Mouse (Mus musculus): ENCODE data around the gene Efemp1.

The Efemp1 gene

GRCm38 (mm10) chr11:28853102-28853800 lies at the start of gene Efemp1:
Gene Efemp1, plus strand, starts transcription at chr11:28853204.
- peak; percentile 24 for DNase-seq (ENCODE audit: low spot score)

GRCm38 (mm10) chr11:28808685-28809084 lies 44.3 kb upstream of the Efemp1 start:
- peak; percentile 23 for DNase-seq (ENCODE audit: low spot score)

- DNase-seq (ENCODE audit: low spot score) = peak; percentile 5
Observed at GRCm38 (mm10) chr11:28811874-28812273, 41.1 kb upstream of the Efemp1 start.

- no peak for DNase-seq (ENCODE audit: low spot score)
Observed at GRCm38 (mm10) chr11:28812564-28812963, 40.4 kb upstream of the Efemp1 start.

- no peak for DNase-seq (ENCODE audit: low spot score)
Observed at GRCm38 (mm10) chr11:28817405-28817804, 35.6 kb upstream of the Efemp1 start.

- no peak for DNase-seq (ENCODE audit: low spot score)
Observed at GRCm38 (mm10) chr11:28826950-28827349, 26.1 kb upstream of the Efemp1 start.

- no peak for DNase-seq (ENCODE audit: low spot score)
Observed at GRCm38 (mm10) chr11:28833809-28834208, 19.2 kb upstream of the Efemp1 start.

GRCm38 (mm10) chr11:28835141-28835540 lies 17.9 kb upstream of the Efemp1 start:
- no peak for DNase-seq (ENCODE audit: low spot score)

- no peak for DNase-seq (ENCODE audit: low spot score)
Observed at GRCm38 (mm10) chr11:28849841-28850240, 3.2 kb upstream of the Efemp1 start.

- DNase-seq (ENCODE audit: low spot score) = no peak
Observed at GRCm38 (mm10) chr11:28851645-28852044, 1.4 kb upstream of the Efemp1 start.

GRCm38 (mm10) chr11:28852361-28852919 lies 564 bp upstream of the Efemp1 start:
- DNase-seq (ENCODE audit: low spot score) = no peak

- DNase-seq (ENCODE audit: low spot score) = no peak
Observed at GRCm38 (mm10) chr11:28859125-28859524, 6.1 kb downstream of the Efemp1 start.

- DNase-seq (ENCODE audit: low spot score) = no peak
Observed at GRCm38 (mm10) chr11:28869129-28869528, 16.1 kb downstream of the Efemp1 start.

GRCm38 (mm10) chr11:28881381-28881976 lies 28.5 kb downstream of the Efemp1 start:
- no peak for DNase-seq (ENCODE audit: low spot score)

- no peak for DNase-seq (ENCODE audit: low spot score)
Observed at GRCm38 (mm10) chr11:28883106-28883505, 30.1 kb downstream of the Efemp1 start.

- DNase-seq (ENCODE audit: low spot score) = no peak
Observed at GRCm38 (mm10) chr11:28889538-28889937, 36.5 kb downstream of the Efemp1 start.

GRCm38 (mm10) chr11:28891515-28891914 lies 38.5 kb downstream of the Efemp1 start:
- no peak for DNase-seq (ENCODE audit: low spot score)

- no peak for DNase-seq (ENCODE audit: low spot score)
Observed at GRCm38 (mm10) chr11:28899420-28899819, 46.4 kb downstream of the Efemp1 start.

- DNase-seq (ENCODE audit: low spot score) = no peak
Observed at GRCm38 (mm10) chr11:28904596-28904995, 51.6 kb downstream of the Efemp1 start.

GRCm38 (mm10) chr11:28906288-28906687 lies 53.3 kb downstream of the Efemp1 start:
- DNase-seq (ENCODE audit: low spot score) = peak; percentile 8

- no peak for DNase-seq (ENCODE audit: low spot score)
Observed at GRCm38 (mm10) chr11:28908908-28909545, 56.0 kb downstream of the Efemp1 start.

- DNase-seq (ENCODE audit: low spot score) = no peak
Observed at GRCm38 (mm10) chr11:28912469-28913138, 59.6 kb downstream of the Efemp1 start.
